Mouse (Mus musculus): ENCODE measurements around the gene Gm973.

GRCm38 (mm10) chr1:59638371-59638770 is 122.3 kb downstream of the Gm973 start:
- TF ChIP-seq CTCF (IDR thresholded peaks at IDR 0.05) (peak; percentile 16; the same call in 1 of the 2 replicates), EP300 (IDR thresholded peaks at IDR 0.05) (no peak)
